Mouse (Mus musculus) embryonic facial prominence, embryonic 12.5 days (tissue): ENCODE results near the gene Ino80b. TPM values are rescaled to one million over a fixed set of nuclear protein-coding genes. Genes with fewer than 3 reads are reported as not detected.

Source experiments
- ATAC-seq: fragments of 200-750 bp; cut with Nextera tagmentation; 2 replicates; pipeline ENCODE4 v1.8.0; 2017; ENCODE audit not compliant: insufficient number of reproducible peaks, insufficient read depth, low FRiP score, low TSS enrichment
- H3K27ac ChIP-seq: fragments of 300-500 bp; sonication (generic); 2 replicates; pipeline ENCODE4 v1.5.1; 2016; ENCODE audit warnings: mild to moderate bottlenecking
- H3K27me3 ChIP-seq: fragments of 300-500 bp; sonication (generic); 2 replicates; pipeline ENCODE4 v1.6.1; 2016; ENCODE audit warnings: mild to moderate bottlenecking, moderate library complexity
- H3K36me3 ChIP-seq: fragments of 300-500 bp; sonication (generic); 2 replicates; pipeline ENCODE4 v1.6.1; 2016; ENCODE audit warnings: mild to moderate bottlenecking
- H3K4me1 ChIP-seq: fragments of 300-500 bp; sonication (generic); 2 replicates; pipeline ENCODE4 v1.6.1; 2016
- H3K4me2 ChIP-seq: fragments of 300-500 bp; sonication (generic); replicated peaks from 2 replicates; pipeline ENCODE4 v1.6.1; 2016; ENCODE audit warnings: mild to moderate bottlenecking, moderate library complexity
- H3K4me3 ChIP-seq: fragments of 300-500 bp; sonication (generic); 2 replicates; pipeline ENCODE4 v1.5.1; 2016; ENCODE audit warnings: mild to moderate bottlenecking
- H3K9ac ChIP-seq: fragments of 300-500 bp; sonication (generic); 2 replicates; pipeline ENCODE4 v1.6.1; 2016; ENCODE audit warnings: mild to moderate bottlenecking, moderate library complexity
- H3K9me3 ChIP-seq: fragments of 300-500 bp; sonication (generic); 2 replicates; pipeline ENCODE4 v1.6.1; 2016; ENCODE audit warnings: mild to moderate bottlenecking, moderate library complexity
- WGBS: fragments of 180-500 bp; shearing (Covaris S2); methylation state at CpG from one replicate; pipeline ENCODE4 v1.1.7; 2016; 5-methylcytosine and 5-hydroxymethylcytosine counted together
- polyA plus RNA-seq: library from polyadenylated mRNA; unstranded; fragments of >200 nt; fragmentation: Nextera tagmentation; extraction: Ambion mirVana; gene quantifications from 2 replicates; pipeline ENCODE4 v1.2.1, GENCODE M21; 2016

The Ino80b gene
- polyA plus RNA-seq, 1 experiment from 2014 or later: 21.4 TPM

DNA sequence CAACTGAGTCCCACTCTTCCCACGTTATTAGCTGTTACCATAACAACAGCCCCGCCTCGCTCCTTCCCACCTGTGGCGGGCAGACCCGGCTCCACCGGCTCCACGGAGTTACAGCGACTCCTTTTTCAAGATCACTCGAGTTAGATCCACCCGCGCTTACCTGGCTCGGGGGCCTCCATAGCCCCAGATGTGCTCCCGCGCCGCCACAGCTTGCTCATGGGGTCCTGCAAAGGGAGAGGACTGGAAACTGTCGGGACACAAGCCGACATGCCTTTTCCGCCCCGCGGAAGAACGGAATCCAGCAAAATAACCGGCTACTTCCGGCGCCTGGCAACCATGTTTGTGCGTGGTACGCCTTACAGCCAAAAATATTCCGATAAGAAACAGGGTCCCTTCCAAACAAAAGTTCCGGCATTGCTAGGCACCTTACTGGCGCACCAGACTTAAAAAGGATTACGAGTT lies 349 bp downstream of the Ino80b start:
- Histone ChIP-seq H3K27ac (peak overlapping the region; percentile 70), H3K36me3 (0 out of 2 replicates have a peak, but pooled peaks cover under 1% of the 10 kb centered on the region), H3K9me3 (no peaks in the 10 kb centered on the region), H3K4me2 (peak overlapping the region; percentile 90), H3K4me1 (peaks cover 30% of the 10 kb centered on the region), H3K27me3 (no peaks in the 10 kb centered on the region), H3K9ac (peak overlapping the region; percentile 69), H3K4me3 (peak overlapping the region; percentile 73)
- under 1% methylated on average over 30 of the region's 30 CpGs for WGBS
- no peak for ATAC-seq

DNA sequence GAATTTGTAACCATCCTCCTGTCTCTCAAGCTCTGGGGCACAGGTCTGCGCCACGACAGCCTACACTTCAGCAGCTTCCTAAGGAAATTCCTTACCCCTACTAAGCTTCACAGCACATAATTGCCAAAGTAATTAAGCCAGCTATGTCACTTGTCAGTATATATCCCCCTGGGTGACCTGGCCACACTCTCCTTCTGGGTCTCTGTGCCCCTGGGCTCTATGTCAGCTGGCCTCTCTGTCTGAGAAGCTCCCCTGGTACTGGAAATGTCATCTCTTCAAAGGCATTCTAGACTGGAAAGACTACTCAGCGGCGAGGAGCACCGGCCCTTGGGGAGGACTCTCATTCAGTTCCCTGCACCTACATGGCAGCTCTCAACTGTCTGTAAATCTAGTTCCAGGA lies 2.3 kb downstream of the Ino80b start:
- Histone ChIP-seq H3K4me1 (peaks cover 36% of the 10 kb centered on the region), H3K36me3 (peaks cover 19% of the 10 kb centered on the region), H3K27ac (peak overlapping the region; percentile 100; the same call in 1 of the 2 replicates), H3K9ac (peak overlapping the region; percentile 92; the same call in 1 of the 2 replicates), H3K27me3 (no peaks in the 10 kb centered on the region), H3K9me3 (no peaks in the 10 kb centered on the region), H3K4me2 (peak overlapping the region; percentile 85), H3K4me3 (peak overlapping the region; percentile 66)
- WGBS: 69% methylated on average over 5 of the region's 5 CpGs
- no peak for ATAC-seq

- H3K9me3 ChIP-seq: no peaks in the 10 kb centered on the region
- peak overlapping the region; percentile 66 for H3K4me3 ChIP-seq
- WGBS: under 1% methylated on average over 52 of the region's 52 CpGs
- H3K9ac ChIP-seq: peak overlapping the region; percentile 92
- peaks cover 36% of the 10 kb centered on the region for H3K4me1 ChIP-seq
- no peak for ATAC-seq
- H3K27ac ChIP-seq: peak overlapping the region; percentile 100
- H3K36me3 ChIP-seq: peaks cover 28% of the 10 kb centered on the region
- no peaks in the 10 kb centered on the region for H3K27me3 ChIP-seq
- H3K4me2 ChIP-seq: peak overlapping the region; percentile 85
Observed at GRCm38 (mm10) chr6:83121863-83122710, 3.1 kb downstream of the Ino80b start.

- Histone ChIP-seq H3K9me3 (no peaks in the 10 kb centered on the region), H3K4me1 (peaks cover 42% of the 10 kb centered on the region), H3K9ac (peak within 1 kb of the TSS; percentile 92), H3K27me3 (no peaks in the 10 kb centered on the region), H3K4me3 (peak within 1 kb of the TSS; percentile 66), H3K4me2 (peak within 1 kb of the TSS; percentile 85), H3K27ac (peak within 1 kb of the TSS; percentile 100), H3K36me3 (peaks cover 33% of the 10 kb centered on the region)
- WGBS: under 1% methylated on average over 37 of the region's 38 CpGs
- ATAC-seq: peak; percentile 96
Observed at GRCm38 (mm10) chr6:83120930-83121862, 4.0 kb downstream of the Ino80b start, which contains the start of gene Wbp1. TSS of gene Wbp1 (minus strand) at chr6:83121559.

GRCm38 (mm10) chr6:83119734-83120051 lies 5.5 kb downstream of the Ino80b start:
- Histone ChIP-seq H3K27ac (0 out of 2 replicates have a peak overlapping the region, but pooled peaks have one; percentile 87), H3K4me2 (peak overlapping the region; percentile 85), H3K36me3 (peaks cover 33% of the 10 kb centered on the region), H3K4me1 (peaks cover 42% of the 10 kb centered on the region), H3K27me3 (no peaks in the 10 kb centered on the region), H3K4me3 (peak overlapping the region; percentile 66), H3K9ac (peak overlapping the region; percentile 77), H3K9me3 (no peaks in the 10 kb centered on the region)
- no peak for ATAC-seq
- 75% methylated on average over 7 of the region's 7 CpGs for WGBS

- Histone ChIP-seq H3K4me1 (peaks cover 39% of the 10 kb centered on the region), H3K4me2 (peak overlapping the region; percentile 85), H3K9me3 (no peaks in the 10 kb centered on the region), H3K36me3 (peaks cover 33% of the 10 kb centered on the region), H3K27ac (peak overlapping the region; percentile 87; the same call in 1 of the 2 replicates), H3K27me3 (no peaks in the 10 kb centered on the region), H3K4me3 (0 out of 2 replicates have a peak overlapping the region, but pooled peaks have one; percentile 66), H3K9ac (peak overlapping the region; percentile 24; the same call in 1 of the 2 replicates)
- 85% methylated on average over 14 of the region's 14 CpGs for WGBS
- ATAC-seq: no peak
Observed at GRCm38 (mm10) chr6:83118825-83119733, 6.2 kb downstream of the Ino80b start.

DNA sequence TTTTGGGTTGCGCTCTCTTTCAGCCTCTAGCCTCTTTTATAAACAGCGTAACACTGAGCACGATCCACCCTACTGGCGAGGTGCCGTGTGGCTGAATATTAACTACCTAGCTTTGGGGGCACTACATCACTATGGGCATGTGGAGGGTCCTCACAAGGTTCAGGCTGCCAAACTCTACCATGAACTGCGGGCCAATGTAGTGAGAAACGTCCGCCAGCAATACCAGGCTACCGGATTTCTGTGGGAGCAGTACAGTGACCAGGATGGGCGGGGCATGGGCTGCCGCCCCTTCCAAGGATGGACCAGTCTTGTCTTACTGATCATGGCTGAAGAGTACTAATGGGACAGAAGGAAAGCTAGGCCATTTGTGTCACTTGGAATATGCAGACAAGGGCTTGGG lies 6.9 kb downstream of the Ino80b start:
- H3K4me2 ChIP-seq: no peak overlapping the region
- no peak overlapping the region for H3K9ac ChIP-seq
- no peak for ATAC-seq
- H3K9me3 ChIP-seq: no peaks in the 10 kb centered on the region
- H3K27ac ChIP-seq: no peak overlapping the region
- H3K36me3 ChIP-seq: peaks cover 33% of the 10 kb centered on the region
- WGBS: 85% methylated on average over 11 of the region's 11 CpGs
- no peaks in the 10 kb centered on the region for H3K27me3 ChIP-seq
- H3K4me1 ChIP-seq: peaks cover 33% of the 10 kb centered on the region
- 0 out of 2 replicates have a peak overlapping the region, but pooled peaks have one; percentile 2 for H3K4me3 ChIP-seq

GRCm38 (mm10) chr6:83117616-83118015 lies 7.6 kb downstream of the Ino80b start:
- no peak for ATAC-seq
- Histone ChIP-seq H3K27me3 (no peaks in the 10 kb centered on the region), H3K27ac (no peak overlapping the region), H3K4me1 (peaks cover 27% of the 10 kb centered on the region), H3K9me3 (no peaks in the 10 kb centered on the region), H3K9ac (no peak overlapping the region), H3K4me3 (0 out of 2 replicates have a peak overlapping the region, but pooled peaks have one; percentile 1), H3K4me2 (no peak overlapping the region), H3K36me3 (peaks cover 33% of the 10 kb centered on the region)
- 90% methylated on average over 13 of the region's 13 CpGs for WGBS

DNA sequence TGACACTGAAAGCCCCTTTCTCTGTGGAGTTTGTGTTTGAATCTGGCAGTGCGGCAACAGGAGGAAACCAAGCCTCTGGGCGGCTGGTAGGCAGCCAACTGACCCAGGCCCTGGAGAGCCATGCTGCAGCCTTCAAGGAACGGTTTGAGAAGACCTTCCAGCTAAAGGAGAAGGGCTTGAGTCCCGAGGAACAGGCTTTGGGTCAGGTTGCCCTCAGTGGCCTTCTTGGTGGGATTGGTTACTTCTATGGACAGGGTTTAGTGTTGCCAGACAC lies 8.1 kb downstream of the Ino80b start:
- peak overlapping the region; percentile 96; the same call in 1 of the 2 replicates for H3K9ac ChIP-seq

GRCm38 (mm10) chr6:83116373-83117164 lies 8.7 kb downstream of the Ino80b start:
- no peak for ATAC-seq
- H3K4me3 ChIP-seq: peak overlapping the region; percentile 71
- peak overlapping the region; percentile 96 for H3K9ac ChIP-seq
- H3K27ac ChIP-seq: peak overlapping the region; percentile 83; the same call in 1 of the 2 replicates
- peaks cover 33% of the 10 kb centered on the region for H3K36me3 ChIP-seq
- 72% methylated on average over 11 of the region's 11 CpGs for WGBS
- no peaks in the 10 kb centered on the region for H3K27me3 ChIP-seq
- no peaks in the 10 kb centered on the region for H3K9me3 ChIP-seq
- peak overlapping the region; percentile 97 for H3K4me2 ChIP-seq
- peaks cover 26% of the 10 kb centered on the region for H3K4me1 ChIP-seq

More for the DNA sequence above, 8.1 kb downstream of the Ino80b start:
- peak overlapping the region; percentile 69; the same call in 1 of the 2 replicates for H3K27ac ChIP-seq
- peaks cover 33% of the 10 kb centered on the region for H3K36me3 ChIP-seq
- no peak for ATAC-seq
- H3K4me3 ChIP-seq: 0 out of 2 replicates have a peak overlapping the region, but pooled peaks have one; percentile 71
- H3K4me2 ChIP-seq: peak overlapping the region; percentile 97; the same call in 1 of the 2 replicates
- H3K9me3 ChIP-seq: no peaks in the 10 kb centered on the region
- no peaks in the 10 kb centered on the region for H3K27me3 ChIP-seq
- peaks cover 26% of the 10 kb centered on the region for H3K4me1 ChIP-seq
- 84% methylated on average over 4 of the region's 4 CpGs for WGBS
